Mouse (Mus musculus) limb, embryonic 15.5 days (tissue): ENCODE measurements around the gene Eml6. TPM values are rescaled to one million over a fixed set of nuclear protein-coding genes. Genes with fewer than 3 reads are reported as not detected.
A peak's percentile ranks its signal among the peaks of the same experiment; 100 is the strongest.
"Not testable (repeated sequence)": the region's sequence is repeated elsewhere in the genome, so short reads cannot be mapped to it uniquely, and the experiment has no call there.

Experiments
- ATAC-seq: fragments of 200-750 bp; cut with Nextera tagmentation; 2 replicates; pipeline ENCODE4 v1.8.0; 2017; ENCODE audit warnings: low read depth, moderate TSS enrichment; ENCODE audit not compliant: insufficient number of reproducible peaks, low FRiP score, low TSS enrichment
- H3K27ac ChIP-seq: fragments of 300-500 bp; sonication (generic); 2 replicates; pipeline ENCODE4 v1.5.1; 2015; ENCODE audit warnings: moderate library complexity, mild to moderate bottlenecking, inconsistent platforms
- H3K27me3 ChIP-seq: fragments of 300-500 bp; sonication (generic); 2 replicates; pipeline ENCODE4 v1.6.1; 2015; ENCODE audit warnings: inconsistent platforms
- H3K36me3 ChIP-seq: fragments of 300-500 bp; sonication (generic); 2 replicates; pipeline ENCODE4 v1.6.1; 2015; ENCODE audit warnings: inconsistent platforms
- H3K4me1 ChIP-seq: fragments of 300-500 bp; sonication (generic); 2 replicates; pipeline ENCODE4 v1.6.1; 2015; ENCODE audit warnings: inconsistent platforms
- H3K4me2 ChIP-seq: fragments of 300-500 bp; sonication (generic); 2 replicates; pipeline ENCODE4 v1.6.1; 2015; ENCODE audit warnings: mild to moderate bottlenecking, inconsistent platforms
- H3K4me3 ChIP-seq: fragments of 300-500 bp; sonication (generic); 2 replicates; pipeline ENCODE4 v1.5.1; 2015; ENCODE audit warnings: mild to moderate bottlenecking, inconsistent platforms
- H3K9ac ChIP-seq: fragments of 300-500 bp; sonication (generic); 2 replicates; pipeline ENCODE4 v1.6.1; 2015; ENCODE audit warnings: inconsistent platforms
- H3K9me3 ChIP-seq: fragments of 300-500 bp; sonication (generic); 2 replicates; pipeline ENCODE4 v1.6.1; 2016; ENCODE audit warnings: inconsistent platforms
- WGBS: fragments of 180-500 bp; shearing (Covaris S2); methylation state at CpG from one replicate; pipeline ENCODE4 v1.1.7; 2015; 5-methylcytosine and 5-hydroxymethylcytosine counted together
- polyA plus RNA-seq: library from polyadenylated mRNA; unstranded; fragments of >200 nt; fragmentation: Nextera tagmentation; extraction: Ambion mirVana; gene quantifications from 2 replicates; pipeline ENCODE4 v1.2.1, GENCODE M21; 2015

Gene Eml6
- polyA plus RNA-seq, 1 experiment from 2014 or later: 0.58 TPM

DNA sequence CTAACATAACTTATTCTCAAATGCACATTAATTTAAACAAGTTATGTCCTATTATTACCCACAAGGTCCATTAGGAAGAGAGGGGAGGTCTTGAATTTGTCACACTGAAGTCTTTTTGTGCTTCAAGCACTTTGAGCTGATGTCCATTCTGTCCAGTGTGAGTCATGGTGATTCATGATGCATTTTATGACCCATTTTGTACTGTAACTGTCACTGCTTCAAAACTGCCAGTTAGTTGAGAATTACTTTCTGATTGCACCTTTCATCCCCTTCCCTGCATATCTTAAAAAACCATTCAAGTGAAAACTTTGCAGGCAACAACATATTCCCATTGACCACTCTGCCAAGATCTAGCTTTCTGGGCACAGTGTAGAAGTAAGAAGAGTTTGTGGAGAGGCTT, 188.8 kb downstream of the Eml6 start:
- H3K4me3 ChIP-seq: no peak overlapping the region
- ATAC-seq: no peak
- no peaks in the 10 kb centered on the region for H3K27me3 ChIP-seq
- peaks cover 5% of the 10 kb centered on the region; the same call in 1 of the 2 replicates for H3K4me1 ChIP-seq
- H3K4me2 ChIP-seq: no peak overlapping the region
- H3K9me3 ChIP-seq: no peaks in the 10 kb centered on the region
- no peak overlapping the region for H3K9ac ChIP-seq
- no peak overlapping the region for H3K27ac ChIP-seq
- H3K36me3 ChIP-seq: no peaks in the 10 kb centered on the region

DNA sequence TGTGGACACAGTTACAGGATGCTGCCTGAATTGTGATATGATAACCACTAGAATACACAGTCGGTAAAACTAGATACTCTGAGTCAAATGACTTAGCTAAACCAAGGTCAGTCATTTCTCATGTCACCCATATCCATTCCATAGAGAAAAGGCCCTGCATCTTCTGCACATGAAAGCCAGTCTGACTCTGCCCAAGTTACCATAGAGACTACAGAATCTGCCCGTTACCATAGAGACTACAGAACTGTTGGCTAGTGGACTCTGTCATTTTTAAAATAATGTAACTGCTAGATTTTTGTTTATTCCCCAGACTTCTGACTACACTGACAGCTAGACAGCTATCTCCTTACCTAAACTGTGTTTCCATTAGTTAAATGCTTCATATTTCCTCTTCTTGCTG, 198.1 kb downstream of the Eml6 start:
- Histone ChIP-seq H3K4me2 (no peak overlapping the region), H3K9ac (no peak overlapping the region), H3K36me3 (no peaks in the 10 kb centered on the region), H3K4me1 (peaks cover 9% of the 10 kb centered on the region), H3K27me3 (peaks cover 23% of the 10 kb centered on the region), H3K27ac (no peak overlapping the region), H3K9me3 (no peaks in the 10 kb centered on the region), H3K4me3 (no peak overlapping the region)
- ATAC-seq: no peak
- 86% methylated on average over 2 of the region's 2 CpGs for WGBS

DNA sequence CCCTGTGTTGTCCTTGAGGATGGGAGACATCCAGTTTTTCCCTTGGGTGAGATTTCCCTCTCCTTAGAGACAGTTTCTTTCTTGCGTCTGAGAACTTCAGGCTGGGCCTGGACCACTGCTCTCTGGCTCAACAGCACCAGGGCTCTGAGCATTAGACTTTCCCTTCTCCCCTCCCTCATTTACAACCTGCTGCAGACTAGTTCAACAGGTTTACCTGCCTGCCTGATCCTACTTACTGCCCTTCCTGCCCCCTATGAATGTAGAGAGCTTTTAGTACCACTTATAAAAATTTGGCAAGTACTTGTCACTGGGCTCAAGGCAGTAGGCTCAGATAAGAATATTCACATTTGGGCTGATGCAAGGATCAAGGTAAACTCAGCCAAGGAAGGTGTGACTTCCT, 199.8 kb downstream of the Eml6 start:
- WGBS: 83% methylated on average over 1 of the region's 1 CpGs
- no peak for ATAC-seq
- Histone ChIP-seq H3K9ac (no peak overlapping the region), H3K9me3 (no peaks in the 10 kb centered on the region), H3K4me2 (no peak overlapping the region), H3K4me3 (no peak overlapping the region), H3K27me3 (peaks cover 23% of the 10 kb centered on the region), H3K4me1 (peaks cover 9% of the 10 kb centered on the region), H3K27ac (no peak overlapping the region), H3K36me3 (no peaks in the 10 kb centered on the region)

DNA sequence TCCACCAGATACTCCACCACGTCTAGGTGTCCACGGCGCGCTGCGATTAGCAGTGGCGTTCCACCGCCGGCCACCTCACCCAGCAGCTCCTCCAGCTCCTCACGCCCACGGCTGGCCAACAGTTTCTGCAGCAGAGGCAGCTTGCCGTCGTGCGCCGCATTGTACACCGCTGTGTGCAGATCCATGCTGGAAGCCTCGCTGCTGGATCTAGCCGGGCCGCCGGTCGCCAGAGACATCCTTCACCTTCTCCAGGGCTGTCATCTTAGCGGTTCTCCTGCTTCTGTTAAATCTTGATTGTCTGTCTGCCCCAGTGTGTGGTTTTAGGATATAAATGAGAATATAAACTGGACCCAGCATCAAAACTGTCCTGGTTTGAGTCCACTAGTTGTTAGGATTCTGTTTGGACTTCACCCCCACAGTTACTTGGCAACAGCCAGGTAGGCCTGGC, 200.5 kb downstream of the Eml6 start, which contains the start of gene 4931440F15Rik:
Gene 4931440F15Rik (minus strand): TSS at position 398 of the 448 bp plus-strand sequence.
- 37% methylated on average over 21 of the region's 21 CpGs for WGBS
- not testable (repeated sequence) for H3K9me3 ChIP-seq, H3K36me3 ChIP-seq, H3K9ac ChIP-seq, H3K27ac ChIP-seq, H3K4me1 ChIP-seq
- H3K27me3 ChIP-seq: peaks cover 23% of the 10 kb centered on the region
- H3K4me3 ChIP-seq: peak within 1 kb of the TSS; percentile 29
- peak; percentile 46; the same call in 1 of the 2 replicates for ATAC-seq
- H3K4me2 ChIP-seq: peak within 1 kb of the TSS; percentile 55

DNA sequence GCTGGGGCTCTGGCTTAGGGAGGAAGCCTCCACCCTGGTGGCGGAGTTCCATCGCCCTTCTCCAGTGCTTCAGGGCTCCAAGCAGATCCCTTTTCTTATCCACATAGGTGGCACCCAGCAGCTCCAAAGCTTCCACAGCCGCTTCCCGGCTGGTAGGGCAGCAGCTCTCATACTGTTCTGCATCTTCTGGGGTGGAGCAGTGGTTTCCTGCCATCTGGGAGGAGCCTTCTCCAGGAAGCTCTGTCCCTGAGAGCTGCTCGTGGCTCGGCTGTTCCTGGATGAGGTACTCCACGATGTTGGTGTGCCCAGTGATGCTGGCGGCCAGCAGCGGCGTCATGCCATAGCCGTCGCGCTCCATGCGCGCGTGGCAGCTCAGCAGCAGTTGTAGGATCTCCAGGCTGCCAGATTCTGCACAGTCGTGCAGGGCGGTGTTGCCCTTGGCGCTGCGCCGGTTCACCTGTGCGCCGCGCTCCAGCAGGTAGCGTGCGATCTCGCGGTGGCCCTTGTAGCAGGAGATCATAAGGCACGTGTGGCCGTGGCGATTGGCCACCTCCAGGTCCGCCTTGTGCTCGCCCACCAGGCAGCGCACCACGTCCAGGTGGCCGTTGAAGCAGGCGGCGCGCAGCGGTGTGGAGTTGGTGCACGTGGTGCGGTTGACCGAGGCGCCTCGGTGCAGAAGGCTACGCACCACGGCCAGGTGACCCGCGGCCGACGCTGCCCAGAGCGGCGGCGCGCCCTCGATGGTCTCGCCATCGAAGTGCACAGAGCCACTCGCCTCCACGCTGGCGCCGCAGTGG, 201.2 kb downstream of the Eml6 start:
- not testable (repeated sequence) for H3K9ac ChIP-seq, H3K27ac ChIP-seq, H3K4me1 ChIP-seq, H3K36me3 ChIP-seq, H3K9me3 ChIP-seq
- ATAC-seq: peak; percentile 31; the same call in 1 of the 2 replicates
- 16% methylated on average over 58 of the region's 62 CpGs for WGBS
- Histone ChIP-seq H3K4me2 (peak overlapping the region; percentile 55), H3K27me3 (peaks cover 23% of the 10 kb centered on the region), H3K4me3 (peak overlapping the region; percentile 29)

DNA sequence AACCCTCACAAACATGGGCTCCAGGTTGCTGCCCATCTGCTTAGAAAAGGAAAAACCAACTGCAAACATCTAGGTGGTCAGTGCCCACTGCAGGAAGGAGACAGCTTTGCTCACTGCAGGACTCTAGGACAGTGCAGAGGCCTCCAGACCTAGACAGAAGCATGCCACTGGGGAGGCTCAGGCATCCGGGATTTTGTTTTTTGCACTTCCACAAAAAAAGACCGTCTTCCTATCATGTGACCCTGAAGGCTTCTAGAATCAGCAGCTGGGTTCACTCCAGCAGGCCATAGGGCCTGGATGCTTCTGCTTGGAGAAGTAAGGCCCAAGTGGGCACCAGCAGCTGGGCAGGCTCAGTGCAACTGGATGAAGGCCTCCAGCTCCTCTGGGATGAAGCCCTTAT, 202.7 kb downstream of the Eml6 start:
- no peak overlapping the region for H3K4me3 ChIP-seq
- no peak overlapping the region for H3K27ac ChIP-seq
- peaks cover 23% of the 10 kb centered on the region for H3K27me3 ChIP-seq
- H3K36me3 ChIP-seq: no peaks in the 10 kb centered on the region
- ATAC-seq: no peak
- 73% methylated on average over 2 of the region's 2 CpGs for WGBS
- no peak overlapping the region for H3K9ac ChIP-seq
- no peak overlapping the region for H3K4me2 ChIP-seq
- H3K9me3 ChIP-seq: no peaks in the 10 kb centered on the region
- H3K4me1 ChIP-seq: peaks cover 9% of the 10 kb centered on the region

DNA sequence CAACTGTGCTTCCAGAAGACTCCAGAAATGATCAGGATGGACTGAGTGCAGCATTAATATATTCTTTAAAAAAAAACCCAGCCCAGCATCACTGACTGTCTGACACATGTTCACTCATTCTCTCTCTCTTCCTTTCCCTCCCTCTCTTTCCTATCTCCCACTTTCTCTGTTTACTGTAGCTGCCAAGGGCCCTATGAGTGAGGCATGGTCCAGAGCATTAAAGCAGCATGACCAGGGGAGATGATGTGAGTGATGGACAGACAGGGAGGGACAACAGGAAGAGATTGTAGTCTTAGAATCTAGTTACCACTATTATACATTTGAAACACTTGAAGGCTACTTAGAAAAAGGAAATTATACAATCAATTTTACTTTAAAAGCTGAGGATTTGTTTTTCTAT, 210.2 kb downstream of the Eml6 start:
- H3K4me2 ChIP-seq: no peak overlapping the region
- H3K36me3 ChIP-seq: no peaks in the 10 kb centered on the region
- no peaks in the 10 kb centered on the region for H3K4me1 ChIP-seq
- H3K4me3 ChIP-seq: no peak overlapping the region
- no peaks in the 10 kb centered on the region for H3K9me3 ChIP-seq
- no peak overlapping the region for H3K27ac ChIP-seq
- ATAC-seq: no peak
- H3K27me3 ChIP-seq: no peaks in the 10 kb centered on the region
- H3K9ac ChIP-seq: no peak overlapping the region

DNA sequence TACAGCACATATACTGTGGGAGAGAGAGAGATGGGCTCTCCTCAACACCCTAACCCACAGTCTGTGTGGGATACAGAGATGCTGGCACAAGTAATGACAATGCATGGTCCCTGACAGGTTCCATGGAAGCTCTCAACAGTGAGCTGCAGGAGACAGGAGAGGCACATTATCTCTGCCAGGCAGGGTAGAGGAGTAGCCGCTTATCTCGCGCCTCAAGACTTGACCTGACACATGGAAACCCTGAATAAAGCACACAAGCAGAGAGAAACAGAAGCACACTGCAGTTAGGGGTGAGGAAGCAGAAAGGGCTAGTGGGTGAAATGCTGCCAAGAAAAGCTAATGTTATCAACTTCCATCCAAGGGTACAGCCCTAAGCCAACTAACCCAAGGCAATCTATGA, 210.6 kb downstream of the Eml6 start:
- no peaks in the 10 kb centered on the region for H3K27me3 ChIP-seq
- no peaks in the 10 kb centered on the region for H3K9me3 ChIP-seq
- H3K36me3 ChIP-seq: no peaks in the 10 kb centered on the region
- no peaks in the 10 kb centered on the region for H3K4me1 ChIP-seq
- no peak overlapping the region for H3K9ac ChIP-seq
- WGBS: 81% methylated on average over 3 of the region's 3 CpGs
- H3K4me2 ChIP-seq: no peak overlapping the region
- H3K4me3 ChIP-seq: no peak overlapping the region
- no peak overlapping the region for H3K27ac ChIP-seq
- no peak for ATAC-seq

DNA sequence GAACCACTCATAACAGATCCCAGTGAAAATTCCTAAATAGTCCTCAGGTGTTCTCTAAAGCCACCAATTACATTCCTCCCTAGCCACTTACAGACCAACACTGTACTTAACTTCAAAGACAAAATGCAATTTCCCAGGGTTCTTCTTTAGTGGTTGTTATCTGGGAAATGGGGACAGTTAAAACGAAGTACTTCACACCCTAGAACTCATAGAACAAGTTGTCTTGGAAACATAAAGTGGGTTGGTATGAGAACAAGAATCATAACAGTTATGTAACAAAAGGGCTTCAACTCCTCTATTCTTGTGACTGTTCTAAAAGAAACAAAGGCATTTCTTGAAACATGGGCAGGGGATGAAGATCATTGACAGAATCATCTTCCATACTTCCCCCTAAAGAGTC, 212.6 kb downstream of the Eml6 start:
- Histone ChIP-seq H3K27me3 (no peaks in the 10 kb centered on the region), H3K4me3 (no peak overlapping the region), H3K27ac (no peak overlapping the region), H3K4me2 (no peak overlapping the region), H3K4me1 (no peaks in the 10 kb centered on the region), H3K36me3 (no peaks in the 10 kb centered on the region), H3K9me3 (no peaks in the 10 kb centered on the region), H3K9ac (no peak overlapping the region)
- ATAC-seq: no peak
- WGBS: 66% methylated on average over 1 of the region's 1 CpGs

DNA sequence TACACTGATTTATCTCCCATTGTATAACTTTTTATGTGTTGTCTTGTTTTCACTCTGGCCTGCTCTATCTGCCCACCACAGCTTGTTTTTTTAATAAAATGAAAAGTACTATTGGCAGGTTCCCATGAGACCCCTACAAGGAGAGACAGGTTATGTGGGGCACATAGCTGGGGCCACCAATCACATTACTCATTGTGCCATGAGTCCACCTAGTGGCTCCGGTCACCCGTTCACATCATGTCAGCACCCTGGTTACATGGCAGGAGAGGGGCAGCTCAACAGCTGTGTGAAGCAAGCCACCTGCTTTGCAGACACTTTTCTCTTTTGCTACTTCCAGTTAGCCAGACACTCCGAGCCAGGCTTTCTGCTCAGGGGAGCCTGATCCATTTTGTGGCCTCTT, 213.4 kb downstream of the Eml6 start:
- Histone ChIP-seq H3K27me3 (no peaks in the 10 kb centered on the region), H3K4me2 (no peak overlapping the region), H3K27ac (no peak overlapping the region), H3K36me3 (no peaks in the 10 kb centered on the region), H3K9ac (no peak overlapping the region), H3K4me3 (no peak overlapping the region), H3K4me1 (no peaks in the 10 kb centered on the region), H3K9me3 (no peaks in the 10 kb centered on the region)
- 66% methylated on average over 3 of the region's 3 CpGs for WGBS
- ATAC-seq: no peak

DNA sequence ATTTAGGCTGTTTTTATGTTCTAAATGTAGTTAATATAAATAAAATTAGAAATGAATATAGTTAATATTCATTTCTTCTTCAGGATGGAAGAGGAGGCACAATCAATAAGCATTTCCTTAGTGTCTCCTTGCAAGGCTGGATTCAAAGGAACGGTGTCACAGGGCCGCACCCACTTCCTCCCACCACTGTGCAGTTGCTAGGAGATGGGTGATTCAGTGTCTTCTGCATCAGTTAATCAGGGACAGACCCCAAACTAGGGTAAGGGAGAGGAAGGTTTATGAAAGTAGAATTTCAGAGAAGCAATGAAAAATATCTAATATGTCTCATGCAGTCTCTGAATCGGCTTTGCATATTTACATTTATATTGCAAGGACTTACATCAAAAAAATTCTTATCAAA, 215.5 kb downstream of the Eml6 start:
- H3K4me3 ChIP-seq: no peak overlapping the region
- no peak overlapping the region for H3K27ac ChIP-seq
- no peaks in the 10 kb centered on the region for H3K9me3 ChIP-seq
- no peak for ATAC-seq
- H3K4me1 ChIP-seq: no peaks in the 10 kb centered on the region
- 81% methylated on average over 3 of the region's 3 CpGs for WGBS
- H3K9ac ChIP-seq: no peak overlapping the region
- H3K4me2 ChIP-seq: no peak overlapping the region
- H3K36me3 ChIP-seq: no peaks in the 10 kb centered on the region
- no peaks in the 10 kb centered on the region for H3K27me3 ChIP-seq

DNA sequence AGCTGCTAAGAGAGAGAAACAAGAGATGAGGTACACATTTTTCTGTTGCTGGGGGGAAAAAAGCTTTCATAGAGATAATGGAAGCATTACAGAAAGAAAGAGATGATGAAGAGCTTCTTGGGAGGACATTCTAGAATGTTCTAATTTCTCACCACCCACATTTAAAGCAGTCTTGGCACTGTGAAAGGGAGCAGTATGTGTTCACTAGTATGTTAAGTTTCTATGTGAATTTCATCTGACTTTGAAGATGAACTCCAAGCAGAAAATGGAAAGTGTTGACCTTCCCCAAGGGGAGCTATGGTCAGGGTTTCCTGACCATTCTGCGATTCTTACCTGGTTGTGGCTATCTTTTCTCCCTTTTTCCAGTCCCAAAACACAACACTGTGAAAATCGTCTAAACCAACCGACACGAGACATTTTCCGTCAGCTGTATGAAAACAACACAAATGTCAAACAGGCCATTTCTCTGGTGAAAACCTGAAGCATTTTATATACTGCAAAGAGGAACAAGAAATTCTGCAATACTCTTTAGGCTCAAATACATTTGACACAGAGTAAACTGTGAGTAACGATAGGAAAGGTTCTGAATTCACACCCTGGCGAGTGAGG, 216.7 kb downstream of the Eml6 start:
- Histone ChIP-seq H3K9ac (no peak overlapping the region), H3K4me1 (no peaks in the 10 kb centered on the region), H3K27me3 (no peaks in the 10 kb centered on the region), H3K27ac (peak overlapping the region; percentile 27; the same call in 1 of the 2 replicates), H3K4me3 (no peak overlapping the region), H3K9me3 (no peaks in the 10 kb centered on the region), H3K36me3 (no peaks in the 10 kb centered on the region), H3K4me2 (no peak overlapping the region)
- ATAC-seq: no peak
- WGBS: 83% methylated on average over 7 of the region's 7 CpGs
